Mouse (Mus musculus): Measurements from ENCODE around the gene H2-T24. TPM values are rescaled to one million over a fixed set of nuclear protein-coding genes. Genes with fewer than 3 reads are reported as not detected.
"Not testable (repeated sequence)": the region's sequence is repeated elsewhere in the genome, so short reads cannot be mapped to it uniquely, and the experiment has no call there.

H2-T24 gene
- polyA plus RNA-seq, 1 experiment from 2014 or later = 3.5 TPM

DNA sequence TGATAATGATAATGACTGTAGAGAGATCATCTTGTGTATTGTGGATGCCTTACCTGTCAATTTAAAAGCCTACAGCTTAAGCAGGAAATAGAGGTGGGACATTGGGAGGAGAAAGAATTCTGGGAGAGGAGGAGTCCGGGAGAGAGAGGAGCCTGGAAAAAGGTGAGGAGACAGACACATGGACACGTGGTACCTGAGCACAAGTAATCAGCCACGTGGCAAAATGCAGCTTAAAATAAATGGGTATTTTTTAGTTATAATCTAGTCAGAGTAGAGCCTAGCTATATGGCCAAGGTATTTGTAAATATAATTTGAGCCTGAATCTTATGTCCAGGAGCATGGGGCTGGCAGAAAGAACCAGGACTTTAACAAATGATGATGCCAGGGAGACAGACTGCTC, 841 bp downstream of the H2-T24 start:
- Histone ChIP-seq H3K4me1 (replicated peaks; ENCODE audit: control insufficient read depth, insufficient read depth, low read length) (peaks cover 16% of the 10 kb centered on the region), H3K4me3 (ENCODE audit: low read depth, low read length) (peak overlapping the region; percentile 36), H3K9ac (ENCODE audit: low read depth, low read length) (peak overlapping the region; percentile 37; the same call in 1 of the 2 replicates), H3K9me3 (ENCODE audit: control insufficient read depth, low read length) (peaks cover 5% of the 10 kb centered on the region; the same call in 1 of the 2 replicates), H3K36me3 (ENCODE audit: control insufficient read depth, insufficient read depth, low read length) (peaks cover 5% of the 10 kb centered on the region; the same call in 1 of the 2 replicates), H3K27ac (ENCODE audit: low read depth, low read length) (peak overlapping the region; percentile 84; the same call in 1 of the 2 replicates), H3K27me3 (replicated peaks; ENCODE audit: control insufficient read depth, insufficient read depth, low read length) (no peaks in the 10 kb centered on the region), H3K4me2 (peak overlapping the region; percentile 64)
- DNase-seq (ENCODE audit: low spot score) (no peak), ATAC-seq (replicated peaks; ENCODE audit: low FRiP score) (no peak)
- 61% methylated on average over 3 of the region's 3 CpGs for WGBS

- ATAC-seq (replicated peaks; ENCODE audit: low FRiP score) = no peak
- Histone ChIP-seq H3K4me2 (peak overlapping the region; percentile 64), H3K4me1 (replicated peaks; ENCODE audit: control insufficient read depth, insufficient read depth, low read length) (peaks cover 11% of the 10 kb centered on the region), H3K4me3 (ENCODE audit: low read depth, low read length) (0 out of 2 replicates have a peak overlapping the region, but pooled peaks have one; percentile 6), H3K27ac (ENCODE audit: low read depth, low read length) (peak overlapping the region; percentile 23; the same call in 1 of the 2 replicates), H3K9ac (ENCODE audit: low read depth, low read length) (no peak overlapping the region), H3K9me3 (ENCODE audit: control insufficient read depth, low read length) (peaks cover 5% of the 10 kb centered on the region; the same call in 1 of the 2 replicates), H3K36me3 (ENCODE audit: control insufficient read depth, insufficient read depth, low read length) (peaks cover 9% of the 10 kb centered on the region), H3K27me3 (replicated peaks; ENCODE audit: control insufficient read depth, insufficient read depth, low read length) (no peaks in the 10 kb centered on the region)
- 51% methylated on average over 2 of the region's 2 CpGs for WGBS
- DNase-seq (ENCODE audit: low spot score) = no peak
Measured at GRCm38 (mm10) chr17:36018979-36019378, 1.4 kb downstream of the H2-T24 start.

- Histone ChIP-seq H3K9ac (ENCODE audit: low read depth, low read length) (no peak overlapping the region), H3K4me2 (no peak overlapping the region), H3K27me3 (replicated peaks; ENCODE audit: control insufficient read depth, insufficient read depth, low read length) (no peaks in the 10 kb centered on the region), H3K9me3 (ENCODE audit: control insufficient read depth, low read length) (peaks cover 5% of the 10 kb centered on the region; the same call in 1 of the 2 replicates), H3K36me3 (ENCODE audit: control insufficient read depth, insufficient read depth, low read length) (peaks cover 9% of the 10 kb centered on the region), H3K4me3 (ENCODE audit: low read depth, low read length) (no peak overlapping the region), H3K27ac (ENCODE audit: low read depth, low read length) (no peak overlapping the region), H3K4me1 (replicated peaks; ENCODE audit: control insufficient read depth, insufficient read depth, low read length) (peaks cover 4% of the 10 kb centered on the region; the same call in 1 of the 2 replicates)
- WGBS = 87% methylated on average over 5 of the region's 5 CpGs
- DNase-seq (ENCODE audit: low spot score) (no peak), ATAC-seq (replicated peaks; ENCODE audit: low FRiP score) (no peak)
Measured at GRCm38 (mm10) chr17:36017046-36017445, 3.3 kb downstream of the H2-T24 start.

GRCm38 (mm10) chr17:36014977-36015376, 5.4 kb downstream of the H2-T24 start:
- H3K4me2 ChIP-seq = no peak overlapping the region
- WGBS = 90% methylated on average over 5 of the region's 5 CpGs
- peaks cover 9% of the 10 kb centered on the region for H3K36me3 ChIP-seq (ENCODE audit: control insufficient read depth, insufficient read depth, low read length)
- no peak overlapping the region for H3K4me3 ChIP-seq (ENCODE audit: low read depth, low read length)
- H3K27me3 ChIP-seq (replicated peaks; ENCODE audit: control insufficient read depth, insufficient read depth, low read length) = no peaks in the 10 kb centered on the region
- H3K9ac ChIP-seq (ENCODE audit: low read depth, low read length) = no peak overlapping the region
- H3K9me3 ChIP-seq (ENCODE audit: control insufficient read depth, low read length) = no peaks in the 10 kb centered on the region
- H3K4me1 ChIP-seq (replicated peaks; ENCODE audit: control insufficient read depth, insufficient read depth, low read length) = no peaks in the 10 kb centered on the region; the same call in 1 of the 2 replicates
- ATAC-seq (replicated peaks; ENCODE audit: low FRiP score) (no peak), DNase-seq (ENCODE audit: low spot score) (no peak)
- no peak overlapping the region for H3K27ac ChIP-seq (ENCODE audit: low read depth, low read length)

- WGBS = 92% methylated on average over 7 of the region's 7 CpGs
- not testable (repeated sequence) for H3K27ac ChIP-seq (ENCODE audit: low read depth, low read length); DNase-seq (ENCODE audit: low spot score)
Measured at GRCm38 (mm10) chr17:36004409-36004808, 16.0 kb downstream of the H2-T24 start.

DNA sequence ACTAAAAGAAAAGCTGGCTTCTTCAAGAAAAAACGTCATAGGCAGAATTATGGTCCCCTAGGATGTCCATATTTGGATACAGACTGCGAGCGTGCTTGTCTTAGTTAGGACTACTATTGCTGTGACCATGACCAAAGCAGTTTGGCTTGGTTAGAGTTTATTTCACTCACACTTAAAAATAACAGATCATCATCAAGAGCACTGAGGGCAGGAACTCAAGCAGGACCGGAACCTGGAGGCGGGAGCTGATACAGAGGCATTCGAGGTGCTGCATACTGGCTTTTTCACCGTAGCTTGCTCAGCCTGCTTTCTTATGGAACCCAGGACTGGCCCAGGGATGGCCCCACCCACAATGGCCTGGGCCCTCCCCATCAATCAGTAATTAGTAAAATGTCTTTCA, 17.0 kb downstream of the H2-T24 start:
- H3K27ac ChIP-seq (ENCODE audit: low read depth, low read length) = no peak overlapping the region

More at GRCm38 (mm10) chr17:36004409-36004808, 16.0 kb downstream of the H2-T24 start:
- not testable (repeated sequence) for H3K4me3 ChIP-seq (ENCODE audit: low read depth, low read length); H3K9ac ChIP-seq (ENCODE audit: low read depth, low read length); ATAC-seq (replicated peaks; ENCODE audit: low FRiP score); H3K27me3 ChIP-seq (replicated peaks; ENCODE audit: control insufficient read depth, insufficient read depth, low read length); H3K4me2 ChIP-seq
- Histone ChIP-seq H3K36me3 (ENCODE audit: control insufficient read depth, insufficient read depth, low read length) (peaks cover 10% of the 10 kb centered on the region), H3K4me1 (replicated peaks; ENCODE audit: control insufficient read depth, insufficient read depth, low read length) (peaks cover 10% of the 10 kb centered on the region; the same call in 1 of the 2 replicates), H3K9me3 (ENCODE audit: control insufficient read depth, low read length) (peaks cover 14% of the 10 kb centered on the region)

DNA sequence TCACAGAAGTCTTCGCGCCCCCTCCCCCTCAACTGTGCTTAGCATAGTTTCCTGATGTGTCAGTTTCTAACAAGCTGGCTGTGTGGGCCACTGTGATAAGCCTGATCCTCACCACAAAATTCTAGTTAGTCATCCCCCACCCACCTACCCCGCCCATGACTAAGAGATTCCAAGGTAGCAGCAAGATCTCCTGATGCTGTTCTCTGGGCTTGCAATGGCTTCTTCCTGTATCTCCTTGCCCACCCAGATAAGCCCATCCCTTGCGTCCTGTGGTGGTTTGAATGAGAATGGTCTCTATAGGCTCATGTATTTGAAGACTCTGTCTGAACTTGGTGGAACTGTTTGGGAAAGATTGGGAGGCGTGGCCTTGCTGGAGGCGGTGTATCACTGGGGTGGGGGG, 18.4 kb downstream of the H2-T24 start:
- H3K36me3 ChIP-seq (ENCODE audit: control insufficient read depth, insufficient read depth, low read length) = peaks cover 10% of the 10 kb centered on the region
- 65% methylated on average over 6 of the region's 6 CpGs for WGBS
- H3K4me1 ChIP-seq (replicated peaks; ENCODE audit: control insufficient read depth, insufficient read depth, low read length) = peaks cover 26% of the 10 kb centered on the region
- H3K27me3 ChIP-seq (replicated peaks; ENCODE audit: control insufficient read depth, insufficient read depth, low read length) = no peaks in the 10 kb centered on the region
- DNase-seq (ENCODE audit: low spot score) (no peak), ATAC-seq (replicated peaks; ENCODE audit: low FRiP score) (peak; percentile 82)
- no peak overlapping the region for H3K4me2 ChIP-seq
- no peak overlapping the region for H3K9ac ChIP-seq (ENCODE audit: low read depth, low read length)
- H3K27ac ChIP-seq (ENCODE audit: low read depth, low read length) = peak overlapping the region; percentile 82
- peaks cover 14% of the 10 kb centered on the region for H3K9me3 ChIP-seq (ENCODE audit: control insufficient read depth, low read length)
- H3K4me3 ChIP-seq (ENCODE audit: low read depth, low read length) = no peak overlapping the region

More for the DNA sequence above, 17.0 kb downstream of the H2-T24 start:
- Histone ChIP-seq H3K36me3 (ENCODE audit: control insufficient read depth, insufficient read depth, low read length) (peaks cover 10% of the 10 kb centered on the region), H3K4me1 (replicated peaks; ENCODE audit: control insufficient read depth, insufficient read depth, low read length) (peaks cover 13% of the 10 kb centered on the region), H3K4me3 (ENCODE audit: low read depth, low read length) (no peak overlapping the region), H3K9ac (ENCODE audit: low read depth, low read length) (no peak overlapping the region), H3K4me2 (no peak overlapping the region), H3K9me3 (ENCODE audit: control insufficient read depth, low read length) (peaks cover 14% of the 10 kb centered on the region), H3K27me3 (replicated peaks; ENCODE audit: control insufficient read depth, insufficient read depth, low read length) (no peaks in the 10 kb centered on the region)
- ATAC-seq (replicated peaks; ENCODE audit: low FRiP score) = no peak
- no peak for DNase-seq (ENCODE audit: low spot score)
- WGBS = 96% methylated on average over 7 of the region's 7 CpGs

GRCm38 (mm10) chr17:36001121-36001897, 19.1 kb downstream of the H2-T24 start:
- DNase-seq (ENCODE audit: low spot score) (no peak), ATAC-seq (replicated peaks; ENCODE audit: low FRiP score) (peak; percentile 32; the same call in 1 of the 2 replicates)
- peaks cover 10% of the 10 kb centered on the region for H3K9me3 ChIP-seq (ENCODE audit: control insufficient read depth, low read length)
- H3K27me3 ChIP-seq (replicated peaks; ENCODE audit: control insufficient read depth, insufficient read depth, low read length) = no peaks in the 10 kb centered on the region
- 88% methylated on average over 12 of the region's 12 CpGs for WGBS
- H3K4me1 ChIP-seq (replicated peaks; ENCODE audit: control insufficient read depth, insufficient read depth, low read length) = peaks cover 26% of the 10 kb centered on the region
- 0 out of 2 replicates have a peak overlapping the region, but pooled peaks have one; percentile 3 for H3K4me2 ChIP-seq
- peaks cover 6% of the 10 kb centered on the region for H3K36me3 ChIP-seq (ENCODE audit: control insufficient read depth, insufficient read depth, low read length)
- peak overlapping the region; percentile 82 for H3K27ac ChIP-seq (ENCODE audit: low read depth, low read length)
- no peak overlapping the region for H3K4me3 ChIP-seq (ENCODE audit: low read depth, low read length)
- H3K9ac ChIP-seq (ENCODE audit: low read depth, low read length) = no peak overlapping the region

Data from liver, embryonic 11.5 days (tissue).